Mouse (Mus musculus) ES-E14 (cell line): ENCODE data around the gene Grhl3.

Experiments used
- ZC3H11A ChIP-seq: IDR thresholded peaks from 2 replicates; pipeline ENCODE4 v1.6.1; 2012; ENCODE audit warnings: low read depth, mild to moderate bottlenecking, inconsistent platforms, low read length, borderline replicate concordance
- ZNF384 ChIP-seq: IDR thresholded peaks from 2 replicates; pipeline ENCODE4 v1.6.1; 2012; ENCODE audit warnings: low read depth, low read length, inconsistent platforms

GRCm38 (mm10) chr4:135567042-135567441 lies 6.4 kb downstream of the Grhl3 start:
- TF ChIP-seq ZNF384 = no peak
- TF ChIP-seq ZC3H11A = no peak
